Mouse (Mus musculus) heart, adult 11 months (tissue): Measurements from ENCODE around the gene Cdh3.

ENCODE experiments used
- DNase-seq: peaks from one replicate; pipeline ENCODE4 v3.0.0; 2022

Gene Cdh3

GRCm38 (mm10) chr8:106527241-106528036 lies 16.7 kb downstream of the Cdh3 start:
- no peak for DNase-seq

DNA sequence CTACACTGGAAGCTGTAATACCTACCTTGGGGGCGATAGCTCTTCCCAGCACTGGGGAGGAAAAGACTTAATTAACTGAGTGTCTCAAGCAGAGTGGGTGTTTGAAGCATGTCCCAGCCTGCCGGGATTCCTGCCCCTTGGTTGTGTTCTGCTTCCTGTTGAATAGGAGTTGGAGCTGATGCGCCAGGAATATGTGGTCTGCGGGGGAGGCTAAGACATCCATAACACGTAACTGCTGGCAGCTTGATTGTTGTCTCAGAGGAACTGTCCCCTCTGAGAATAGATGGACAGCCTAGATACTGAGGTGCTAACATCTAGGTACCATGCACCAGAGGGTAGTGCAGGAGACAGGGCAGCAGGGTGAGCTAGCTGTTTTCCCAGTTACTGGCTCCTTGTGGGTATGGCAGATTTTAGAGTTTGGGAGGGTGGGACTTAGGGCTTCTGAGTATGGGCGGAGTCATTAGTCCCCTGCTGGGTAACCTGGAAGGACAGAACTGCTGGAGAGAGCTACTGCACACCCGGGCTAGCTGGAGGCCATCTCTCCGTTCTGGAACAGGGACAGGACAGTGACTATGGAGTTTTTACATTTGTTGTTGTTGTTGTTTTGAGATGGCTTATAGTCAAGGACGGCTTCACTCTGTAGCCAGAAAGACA lies 18.0 kb downstream of the Cdh3 start:
- no peak for DNase-seq

GRCm38 (mm10) chr8:106529885-106530482 lies 19.3 kb downstream of the Cdh3 start:
- no peak for DNase-seq

DNA sequence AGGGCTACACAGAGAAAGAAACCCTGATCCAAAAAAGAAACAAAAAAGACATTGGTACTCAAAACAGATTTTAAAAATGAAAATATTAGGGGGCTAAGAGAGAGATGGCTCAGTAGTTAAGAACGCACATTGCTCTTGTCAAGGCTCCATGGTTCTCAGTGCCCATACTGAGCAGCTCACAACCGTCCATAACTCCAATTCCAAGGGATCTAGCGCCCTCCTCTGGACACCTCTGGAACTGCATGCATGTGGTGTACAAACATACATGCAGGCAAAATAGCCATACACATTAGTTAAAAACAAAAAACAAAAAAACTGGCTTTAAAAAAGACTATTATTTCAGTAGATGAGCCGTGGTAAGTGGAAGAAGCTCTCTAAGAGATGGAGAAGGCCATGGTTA lies 19.9 kb downstream of the Cdh3 start:
- DNase-seq: no peak

DNA sequence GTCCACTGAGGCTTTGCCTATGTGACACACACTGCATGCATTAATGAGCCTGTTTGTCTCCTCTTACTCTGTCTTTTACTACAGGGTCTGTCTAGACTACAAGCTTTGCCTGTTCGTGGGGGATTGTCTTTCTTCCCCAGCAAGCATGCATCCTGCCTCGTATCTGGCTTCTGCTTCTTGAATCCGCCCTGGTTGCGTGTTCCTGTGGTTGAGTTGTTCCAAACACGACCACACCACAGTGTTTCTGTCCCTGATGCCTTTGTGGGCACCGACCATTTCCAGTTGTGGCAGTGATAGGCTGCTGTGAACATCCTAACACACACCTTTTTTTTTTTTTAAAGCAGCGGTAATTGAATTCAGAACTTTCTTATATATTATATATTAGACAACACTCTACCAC lies 23.0 kb downstream of the Cdh3 start:
- no peak for DNase-seq

GRCm38 (mm10) chr8:106534449-106534848 lies 23.8 kb downstream of the Cdh3 start:
- DNase-seq: no peak

DNA sequence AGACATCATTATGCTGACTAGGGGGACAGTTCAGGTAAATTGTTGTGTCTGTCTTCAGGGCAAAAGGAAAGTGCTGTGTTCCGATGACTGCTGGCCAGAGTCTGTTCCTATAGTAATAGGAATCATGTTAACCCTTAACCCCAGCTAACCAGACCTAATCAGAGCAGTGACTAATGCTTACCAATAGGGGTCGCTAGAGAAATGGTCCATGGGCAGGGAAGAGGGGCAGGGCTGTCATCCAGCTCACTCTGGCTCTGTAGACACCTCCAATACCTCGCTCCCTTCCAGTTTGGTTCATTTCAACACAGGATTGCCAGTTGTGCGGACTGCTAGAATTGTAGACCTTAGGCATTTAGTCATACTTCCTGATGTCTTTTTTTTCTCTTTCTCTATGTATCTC lies 24.8 kb downstream of the Cdh3 start:
- no peak for DNase-seq

GRCm38 (mm10) chr8:106539193-106539592 lies 28.5 kb downstream of the Cdh3 start:
- no peak for DNase-seq

DNA sequence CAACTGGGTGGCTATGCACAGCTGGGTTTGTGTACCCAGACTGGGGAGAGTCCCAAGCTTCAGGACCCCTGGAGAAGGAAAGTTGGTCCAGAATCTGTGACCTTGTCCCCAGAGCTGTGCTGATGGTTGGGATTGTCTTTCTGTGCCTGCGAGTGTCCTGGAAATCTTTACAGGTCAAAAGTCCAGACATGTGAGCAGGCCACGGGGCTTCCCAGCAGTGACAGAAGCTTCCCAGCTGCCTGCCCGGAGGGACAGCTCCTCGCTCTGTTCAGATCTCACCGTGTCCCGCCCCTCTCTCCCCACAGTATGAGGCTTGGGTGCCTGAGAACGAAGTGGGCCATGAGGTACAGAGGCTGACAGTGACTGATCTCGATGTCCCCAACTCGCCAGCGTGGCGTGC lies 30.3 kb downstream of the Cdh3 start:
- DNase-seq: no peak

DNA sequence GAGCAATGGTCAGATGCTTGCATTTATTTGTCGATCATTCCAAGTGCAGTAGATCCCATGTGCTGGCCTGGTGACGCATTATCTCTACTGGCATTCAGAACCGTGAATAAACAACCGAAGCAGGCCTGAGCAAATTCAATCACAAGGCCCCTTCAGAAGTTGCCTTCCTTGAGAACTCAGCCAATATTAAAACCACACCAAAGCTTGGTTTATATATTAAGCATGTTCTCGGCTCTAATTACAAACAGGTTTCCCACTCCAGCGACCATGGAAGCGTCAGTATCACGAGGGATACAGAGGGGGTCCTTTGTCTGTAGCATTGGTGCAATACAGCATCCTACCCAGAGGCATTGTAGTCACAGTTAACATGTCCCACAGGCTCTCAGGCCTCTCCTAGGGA lies 32.4 kb downstream of the Cdh3 start:
- no peak for DNase-seq

DNA sequence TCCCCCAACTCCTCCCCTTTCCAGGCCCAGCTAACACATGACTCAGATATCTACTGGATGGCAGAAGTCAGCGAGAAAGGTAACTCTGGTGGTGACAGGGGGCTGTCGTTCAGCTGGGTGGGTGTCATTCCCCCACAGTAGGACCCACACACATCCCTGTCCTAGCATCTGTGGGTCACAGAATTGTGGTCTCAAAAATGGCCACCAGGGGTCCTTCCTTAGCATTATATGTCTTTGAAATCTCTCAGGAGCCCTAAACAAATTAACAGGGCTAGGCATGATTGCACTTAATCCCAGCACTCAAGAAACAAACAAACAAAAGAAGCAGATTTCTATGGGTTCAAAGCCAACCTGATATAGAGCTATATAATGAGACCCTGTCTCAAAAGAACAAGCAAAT lies 34.5 kb downstream of the Cdh3 start:
- no peak for DNase-seq

- DNase-seq: no peak
Observed at GRCm38 (mm10) chr8:106546746-106547145, 36.1 kb downstream of the Cdh3 start.

GRCm38 (mm10) chr8:106548366-106548936 lies 37.8 kb downstream of the Cdh3 start:
- DNase-seq: no peak

- no peak for DNase-seq
Observed at GRCm38 (mm10) chr8:106550906-106551305, 40.2 kb downstream of the Cdh3 start.

- DNase-seq: no peak
Observed at GRCm38 (mm10) chr8:106554011-106554410, 43.3 kb downstream of the Cdh3 start.

DNA sequence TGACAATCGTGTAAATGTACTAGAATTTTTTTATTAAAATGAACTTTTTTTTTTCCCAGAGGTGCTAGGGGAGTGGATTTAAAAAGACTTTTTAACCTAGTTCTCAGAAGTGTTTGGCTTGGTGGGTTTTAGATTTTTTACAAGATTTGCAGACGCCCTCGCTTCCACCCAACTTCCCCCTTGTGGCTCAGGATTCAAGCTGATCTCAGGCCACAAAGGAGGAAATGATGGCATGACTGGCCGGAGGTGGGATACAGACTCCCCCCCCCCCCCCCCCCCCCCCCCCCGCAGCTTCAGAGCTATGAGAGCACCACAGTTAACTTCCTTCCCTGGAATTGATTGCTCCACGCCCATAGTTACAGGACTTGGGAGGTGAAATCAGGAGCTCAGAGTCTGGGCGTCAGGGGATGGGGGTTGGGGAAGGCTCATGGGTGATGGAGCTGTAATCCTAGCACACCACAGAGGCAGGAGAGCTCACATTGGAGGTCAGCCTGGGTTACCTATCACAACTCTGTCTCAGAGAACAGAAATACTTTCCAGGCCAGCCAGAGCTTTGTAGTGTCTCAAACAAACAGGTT lies 45.5 kb downstream of the Cdh3 start:
- no peak for DNase-seq

DNA sequence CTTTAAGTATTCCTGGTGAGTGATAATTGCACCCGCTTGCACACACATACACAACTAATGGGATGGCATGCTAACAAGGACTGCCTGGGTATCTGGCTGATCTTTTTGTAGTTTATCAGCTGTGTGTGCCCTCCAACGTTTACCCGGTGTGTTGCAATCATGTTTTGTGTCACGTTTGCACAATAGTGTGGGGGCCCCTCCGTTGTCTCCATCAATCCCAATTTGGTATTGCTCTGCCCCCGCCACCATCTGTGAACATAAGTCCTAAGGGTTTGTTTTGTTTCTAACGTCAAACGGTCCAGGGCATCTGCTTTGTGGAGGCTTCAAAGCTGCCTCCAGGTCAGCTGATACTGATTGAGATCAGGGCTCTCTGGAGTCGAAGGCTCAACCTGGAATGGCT lies 49.2 kb downstream of the Cdh3 start:
- DNase-seq: no peak

DNA sequence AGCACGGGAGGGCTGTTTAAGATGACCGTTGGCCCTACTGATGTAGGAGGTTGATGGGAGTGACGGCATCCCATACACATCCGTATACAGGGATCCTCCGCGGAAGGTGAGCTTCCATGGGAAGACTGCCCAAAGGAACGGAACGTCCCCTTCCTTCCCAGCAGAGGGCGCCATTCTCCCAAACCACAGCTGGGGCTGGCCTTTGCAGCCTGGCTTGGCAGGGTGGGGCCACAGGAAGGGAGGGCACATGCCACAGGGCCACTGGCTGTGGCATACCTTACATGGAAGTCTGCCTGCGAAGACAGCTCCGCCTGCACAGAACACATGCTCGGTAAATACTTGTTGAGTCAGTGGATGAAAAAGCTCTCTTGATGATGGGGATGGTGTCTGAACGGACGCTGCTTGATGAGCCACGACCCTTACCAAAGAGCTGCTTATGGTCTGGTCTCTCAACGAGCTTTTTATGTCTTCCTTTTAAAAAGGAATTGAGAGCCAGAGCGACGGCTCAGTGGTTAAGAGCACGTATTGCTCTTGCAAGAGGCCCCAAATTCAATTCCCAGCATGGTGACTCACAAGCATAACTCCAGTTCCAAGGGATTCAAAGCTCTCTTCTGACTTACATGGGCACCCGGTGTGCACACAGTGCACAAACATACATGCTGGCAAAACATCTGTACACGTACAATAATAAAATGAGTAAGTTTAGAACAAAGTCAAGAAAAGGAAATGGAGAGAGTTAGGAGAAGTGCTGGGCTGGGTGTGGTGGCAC lies 50.6 kb downstream of the Cdh3 start:
- peak; percentile 95 for DNase-seq

- peak; percentile 94 for DNase-seq
Observed at GRCm38 (mm10) chr8:106563691-106564182, 53.0 kb downstream of the Cdh3 start.

DNA sequence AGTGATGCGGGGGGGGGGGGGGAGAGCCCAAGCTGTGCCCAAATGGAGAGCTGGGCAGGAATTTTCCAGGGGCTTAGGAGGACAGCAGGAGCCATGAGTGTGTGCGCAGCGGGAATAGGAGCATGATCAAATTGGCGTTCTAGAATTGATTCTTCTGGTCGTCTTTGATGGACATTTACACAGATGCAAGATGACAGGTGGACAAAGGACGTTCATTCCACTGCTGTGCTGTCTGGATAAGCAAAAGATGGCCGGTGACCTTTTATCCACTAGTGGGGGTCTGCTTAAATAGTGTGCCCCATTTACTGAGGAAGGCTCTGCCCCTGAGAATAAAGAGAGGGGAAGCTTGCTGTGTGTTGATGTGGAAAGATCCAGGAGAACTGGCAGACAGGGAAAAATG lies 58.3 kb downstream of the Cdh3 start:
- DNase-seq: no peak

DNA sequence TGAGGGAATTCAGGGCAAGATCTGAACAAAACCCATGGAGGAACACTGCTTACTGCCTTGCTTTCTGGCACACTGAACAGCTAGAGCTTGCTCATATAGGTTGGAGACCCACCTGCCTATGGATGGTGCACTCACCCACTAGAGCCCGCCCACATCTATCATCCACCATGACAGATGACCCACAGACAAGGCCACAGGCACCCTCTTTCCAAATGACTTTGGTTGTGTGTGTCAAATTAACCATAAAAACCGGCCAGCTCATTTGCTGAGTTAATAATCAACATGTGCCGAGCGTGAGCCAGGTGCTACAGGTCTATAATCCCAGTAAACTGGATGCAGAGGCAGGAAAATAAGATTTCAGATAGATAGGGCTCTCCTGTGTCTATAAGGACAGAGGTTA lies 59.7 kb downstream of the Cdh3 start:
- no peak for DNase-seq

DNA sequence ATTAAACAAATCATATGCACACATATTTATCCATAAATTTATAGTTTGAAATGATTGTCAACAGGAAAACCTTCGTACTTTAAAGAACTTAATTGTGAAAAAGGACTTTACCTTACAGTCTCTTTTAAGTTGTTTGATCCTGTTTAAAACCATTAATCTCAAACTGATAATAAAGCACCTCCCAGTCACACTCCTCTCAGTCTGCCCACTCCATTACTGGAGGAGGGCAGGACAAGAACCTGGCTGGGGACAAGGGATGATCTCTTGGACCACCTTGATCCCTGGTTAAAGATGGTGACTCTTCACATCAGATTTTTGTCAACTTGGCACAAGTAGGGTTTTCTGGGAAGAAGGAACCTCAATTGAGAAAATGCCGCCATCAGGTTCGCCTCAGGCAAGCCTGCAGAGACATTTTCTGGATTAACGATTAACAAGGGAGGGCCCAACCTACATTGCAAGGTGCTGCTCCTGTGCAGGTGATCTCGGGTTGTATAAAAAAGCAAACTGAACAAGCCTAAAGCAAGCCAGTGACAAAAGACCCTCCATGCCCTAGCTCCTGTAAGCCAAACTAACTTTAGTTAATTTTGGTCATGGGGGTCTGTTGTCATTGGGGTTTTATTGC lies 61.0 kb downstream of the Cdh3 start:
- no peak for DNase-seq
